Mouse (Mus musculus): ENCODE measurements around the gene Dnm1.

GRCm38 (mm10) chr2:32306176-32306575, 47.0 kb downstream of the Dnm1 start:
- TF ChIP-seq CTCF (IDR thresholded peaks at IDR 0.05) (no peak), POLR2A (IDR thresholded peaks at IDR 0.05; ENCODE audit: insufficient read depth, low read depth, low read length) (no peak)
